Mouse (Mus musculus) hindbrain, embryonic 16.5 days (tissue): ENCODE data around the gene Tspan18. TPM values are rescaled to one million over a fixed set of nuclear protein-coding genes. Genes with fewer than 3 reads are reported as not detected.

ENCODE experiments used
- ATAC-seq: fragments of 200-750 bp; cut with Nextera tagmentation; 2 replicates; pipeline ENCODE4 v1.8.0; 2017; ENCODE audit warnings: moderate TSS enrichment, moderate library complexity
- H3K27ac ChIP-seq: fragments of 300-500 bp; sonication (generic); 2 replicates; pipeline ENCODE4 v1.5.1; 2014; ENCODE audit warnings: low read depth, mild to moderate bottlenecking, control low read depth, low read length, moderate library complexity
- H3K27me3 ChIP-seq: fragments of 300-500 bp; sonication (generic); replicated peaks from 2 replicates; pipeline ENCODE4 v1.6.1; 2014; ENCODE audit warnings: low read length; ENCODE audit not compliant: control insufficient read depth, insufficient read depth
- H3K36me3 ChIP-seq: fragments of 300-500 bp; sonication (generic); 2 replicates; pipeline ENCODE4 v1.6.1; 2014; ENCODE audit warnings: mild to moderate bottlenecking, low read length, moderate library complexity, mixed read lengths; ENCODE audit not compliant: control insufficient read depth, insufficient read depth
- H3K4me1 ChIP-seq: fragments of 300-500 bp; sonication (generic); 2 replicates; pipeline ENCODE4 v1.6.1; 2014; ENCODE audit warnings: low read depth, low read length; ENCODE audit not compliant: control insufficient read depth, insufficient read depth
- H3K4me2 ChIP-seq: fragments of 300-500 bp; sonication (generic); 2 replicates; pipeline ENCODE4 v1.6.1; 2014; ENCODE audit warnings: mild to moderate bottlenecking, low read length, control low read depth, moderate library complexity
- H3K4me3 ChIP-seq: fragments of 300-500 bp; sonication (generic); 2 replicates; pipeline ENCODE4 v1.5.1; 2014; ENCODE audit warnings: mild to moderate bottlenecking, low read length, control low read depth, moderate library complexity
- H3K9ac ChIP-seq: fragments of 300-500 bp; sonication (generic); 2 replicates; pipeline ENCODE4 v1.6.1; 2014; ENCODE audit warnings: low read depth, mild to moderate bottlenecking, control low read depth, low read length, moderate library complexity
- H3K9me3 ChIP-seq: fragments of 300-500 bp; sonication (generic); 2 replicates; pipeline ENCODE4 v1.6.1; 2014; ENCODE audit warnings: mild to moderate bottlenecking, low read length, moderate library complexity; ENCODE audit not compliant: control insufficient read depth
- WGBS: fragments of 180-500 bp; shearing (Covaris S2); extraction: QIAGEN DNeasy Blood & Tissue Kit; methylation state at CpG from one replicate; pipeline ENCODE4 v1.1.7; 2014; 5-methylcytosine and 5-hydroxymethylcytosine counted together
- polyA plus RNA-seq: library from polyadenylated mRNA; unstranded; fragments of >200 nt; fragmentation: Nextera tagmentation; extraction: Ambion mirVana; gene quantifications from 2 replicates; pipeline ENCODE4 v1.2.1, GENCODE M21; 2015

Gene Tspan18
- polyA plus RNA-seq, 1 experiment from 2014 or later: 15.7 TPM

DNA sequence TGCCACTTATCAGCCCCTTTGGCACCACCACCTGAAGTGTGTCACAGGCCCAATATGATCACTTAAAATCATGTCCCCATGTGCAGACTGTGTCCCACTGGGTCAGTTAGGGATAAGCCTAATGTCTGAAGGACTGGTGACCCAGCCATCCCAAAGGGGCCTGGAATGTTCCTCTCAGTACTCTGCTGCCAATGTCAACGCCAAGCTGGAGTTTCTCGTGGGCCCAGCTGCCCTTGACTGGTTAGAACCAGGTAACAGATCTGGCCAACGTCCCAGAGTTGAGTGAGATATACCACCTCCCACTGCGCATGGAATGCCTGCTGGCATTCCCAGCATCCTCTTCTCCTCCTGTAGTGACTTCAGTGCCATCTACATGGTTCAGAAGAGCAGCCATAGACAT, 5.2 kb downstream of the Tspan18 start:
- H3K4me3 ChIP-seq: no peak overlapping the region
- no peak overlapping the region for H3K9ac ChIP-seq
- H3K4me2 ChIP-seq: no peak overlapping the region
- no peak for ATAC-seq
- no peak overlapping the region for H3K27ac ChIP-seq
- H3K36me3 ChIP-seq: no peaks in the 10 kb centered on the region
- H3K9me3 ChIP-seq: no peaks in the 10 kb centered on the region
- H3K4me1 ChIP-seq: peaks cover 30% of the 10 kb centered on the region
- WGBS: 74% methylated on average over 4 of the region's 4 CpGs
- no peaks in the 10 kb centered on the region for H3K27me3 ChIP-seq

DNA sequence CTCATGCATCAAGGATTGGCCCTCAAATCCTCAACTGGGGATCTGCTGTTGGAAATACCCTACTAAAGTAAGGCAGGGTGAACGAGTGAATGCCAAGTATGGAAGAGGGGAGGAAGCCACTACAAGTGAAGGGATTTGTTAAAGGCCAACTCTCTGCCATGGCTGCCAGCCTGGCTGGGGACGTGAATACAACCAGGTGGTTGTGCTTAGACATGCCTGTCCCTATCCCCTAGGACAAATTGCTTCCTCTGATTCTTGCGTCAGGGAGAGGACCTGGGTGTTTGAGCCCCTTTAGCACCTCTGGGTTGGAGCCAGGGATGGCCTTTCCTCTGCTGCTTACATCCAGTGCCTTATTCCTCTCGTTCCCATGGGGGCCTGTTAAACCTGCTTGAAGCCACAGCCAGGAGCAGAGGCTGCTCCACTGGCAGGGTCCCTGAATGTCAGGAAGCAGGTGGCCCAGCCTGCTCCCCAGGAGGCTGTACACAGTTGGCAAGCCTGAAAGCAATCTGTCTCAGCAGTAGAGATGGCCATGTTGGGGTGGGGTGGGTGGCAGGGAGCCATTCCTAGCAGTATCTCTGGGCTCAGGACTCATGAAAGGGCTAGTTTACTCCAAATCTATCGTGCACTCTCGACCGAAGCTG, 6.3 kb downstream of the Tspan18 start:
- WGBS: 52% methylated on average over 7 of the region's 7 CpGs
- Histone ChIP-seq H3K9me3 (peaks cover 2% of the 10 kb centered on the region; the same call in 1 of the 2 replicates), H3K4me3 (no peak overlapping the region), H3K27me3 (no peaks in the 10 kb centered on the region), H3K4me1 (peaks cover 29% of the 10 kb centered on the region), H3K36me3 (no peaks in the 10 kb centered on the region), H3K9ac (no peak overlapping the region), H3K4me2 (no peak overlapping the region), H3K27ac (0 out of 2 replicates have a peak overlapping the region, but pooled peaks have one; percentile 5)
- ATAC-seq: peak; percentile 14; the same call in 1 of the 2 replicates

DNA sequence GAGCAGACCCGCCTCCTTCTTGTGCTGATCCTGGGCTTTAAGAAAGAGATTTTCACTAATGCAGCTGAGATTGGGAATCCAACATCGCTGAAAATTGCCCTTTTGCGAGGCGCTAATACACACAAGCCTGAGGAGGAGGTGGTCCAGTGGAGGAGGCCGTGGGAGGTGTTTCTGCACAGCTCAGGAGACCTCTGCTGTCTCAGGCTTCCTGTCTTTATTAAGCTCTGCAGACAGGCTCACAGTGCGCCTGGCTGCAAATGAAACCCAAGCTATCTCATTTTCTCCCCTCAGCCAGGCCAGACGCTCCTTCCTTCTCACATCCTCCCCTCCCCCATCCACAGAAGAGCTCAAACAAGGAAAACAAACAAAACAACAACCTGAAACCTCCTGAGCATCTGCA, 9.6 kb downstream of the Tspan18 start:
- Histone ChIP-seq H3K36me3 (no peaks in the 10 kb centered on the region), H3K9ac (peak overlapping the region; percentile 10), H3K27ac (peak overlapping the region; percentile 14; the same call in 1 of the 2 replicates), H3K4me1 (peaks cover 26% of the 10 kb centered on the region), H3K9me3 (peaks cover 2% of the 10 kb centered on the region; the same call in 1 of the 2 replicates), H3K27me3 (no peaks in the 10 kb centered on the region), H3K4me3 (no peak overlapping the region), H3K4me2 (no peak overlapping the region)
- 55% methylated on average over 7 of the region's 7 CpGs for WGBS
- ATAC-seq: no peak

DNA sequence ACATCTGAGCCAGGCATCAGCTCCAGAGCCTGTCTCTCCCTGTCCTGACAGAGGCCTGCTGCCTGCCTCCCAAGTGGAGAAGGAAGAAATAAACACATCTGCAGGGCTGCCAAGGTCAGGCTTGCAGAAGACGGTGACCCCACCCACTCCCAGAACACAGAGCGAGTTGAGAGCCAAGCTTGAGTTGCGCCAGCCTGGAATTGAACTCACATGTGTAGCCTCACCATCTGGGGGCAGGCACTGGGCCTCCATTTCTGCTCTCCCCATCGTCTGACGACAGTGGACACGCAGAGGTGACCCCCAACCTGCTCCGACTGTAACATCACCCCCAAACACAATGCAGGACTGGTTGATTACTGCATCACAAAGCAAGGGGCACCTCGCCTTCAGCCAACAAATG, 12.4 kb downstream of the Tspan18 start:
- WGBS: 68% methylated on average over 8 of the region's 8 CpGs
- H3K27me3 ChIP-seq: no peaks in the 10 kb centered on the region
- H3K9ac ChIP-seq: no peak overlapping the region; the same call in 1 of the 2 replicates
- ATAC-seq: no peak
- peaks cover 2% of the 10 kb centered on the region; the same call in 1 of the 2 replicates for H3K9me3 ChIP-seq
- H3K36me3 ChIP-seq: no peaks in the 10 kb centered on the region
- no peak overlapping the region for H3K27ac ChIP-seq
- H3K4me2 ChIP-seq: no peak overlapping the region
- H3K4me3 ChIP-seq: no peak overlapping the region
- H3K4me1 ChIP-seq: peaks cover 30% of the 10 kb centered on the region

DNA sequence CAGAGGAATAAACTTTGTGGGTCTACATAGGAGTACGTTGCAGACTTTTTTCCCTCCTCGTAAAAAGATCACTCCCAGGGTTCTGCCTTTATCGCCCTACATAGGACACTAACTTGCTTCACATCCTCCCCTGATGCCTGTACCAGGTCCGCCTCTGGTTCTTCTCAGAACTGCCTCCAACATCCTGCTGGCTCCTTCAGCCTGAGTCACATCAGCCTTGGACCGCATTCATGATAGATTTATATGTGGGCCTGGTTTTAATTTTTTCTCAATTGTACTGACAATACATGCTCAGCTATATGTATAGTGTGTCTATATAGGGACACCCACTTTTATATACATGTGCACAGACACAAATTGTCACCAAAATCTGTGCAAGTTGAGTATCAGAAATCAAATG, 14.0 kb downstream of the Tspan18 start:
- Histone ChIP-seq H3K4me3 (no peak overlapping the region), H3K4me2 (no peak overlapping the region), H3K36me3 (no peaks in the 10 kb centered on the region), H3K27ac (no peak overlapping the region), H3K9me3 (peaks cover 2% of the 10 kb centered on the region; the same call in 1 of the 2 replicates), H3K27me3 (no peaks in the 10 kb centered on the region), H3K4me1 (peaks cover 31% of the 10 kb centered on the region), H3K9ac (no peak overlapping the region)
- no peak for ATAC-seq
- 86% methylated on average over 5 of the region's 5 CpGs for WGBS

DNA sequence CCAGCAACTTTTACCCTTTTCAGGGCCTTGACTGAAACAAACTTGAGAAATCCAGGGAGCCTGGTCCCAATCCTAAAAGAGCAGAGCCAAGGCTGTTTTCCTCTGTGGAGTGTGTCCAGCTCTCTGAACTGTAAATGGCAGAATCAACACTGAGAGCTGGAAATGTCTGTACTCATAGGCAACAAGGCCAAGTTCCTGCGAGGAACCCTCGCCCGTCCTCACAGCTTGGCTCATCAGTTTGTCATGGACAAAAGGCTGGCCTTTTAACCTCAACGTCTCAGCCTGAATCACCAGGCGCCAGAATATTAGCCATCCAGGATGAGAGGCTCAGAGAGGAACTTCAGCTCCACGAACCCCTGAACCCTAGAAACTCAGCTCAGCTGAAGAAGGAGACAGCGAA, 14.7 kb downstream of the Tspan18 start:
- H3K36me3 ChIP-seq: no peaks in the 10 kb centered on the region
- peaks cover 30% of the 10 kb centered on the region for H3K4me1 ChIP-seq
- H3K4me3 ChIP-seq: no peak overlapping the region
- no peak overlapping the region for H3K27ac ChIP-seq
- no peak overlapping the region for H3K4me2 ChIP-seq
- 40% methylated on average over 7 of the region's 7 CpGs for WGBS
- no peak overlapping the region for H3K9ac ChIP-seq
- H3K9me3 ChIP-seq: peaks cover 2% of the 10 kb centered on the region; the same call in 1 of the 2 replicates
- no peak for ATAC-seq
- no peaks in the 10 kb centered on the region for H3K27me3 ChIP-seq

DNA sequence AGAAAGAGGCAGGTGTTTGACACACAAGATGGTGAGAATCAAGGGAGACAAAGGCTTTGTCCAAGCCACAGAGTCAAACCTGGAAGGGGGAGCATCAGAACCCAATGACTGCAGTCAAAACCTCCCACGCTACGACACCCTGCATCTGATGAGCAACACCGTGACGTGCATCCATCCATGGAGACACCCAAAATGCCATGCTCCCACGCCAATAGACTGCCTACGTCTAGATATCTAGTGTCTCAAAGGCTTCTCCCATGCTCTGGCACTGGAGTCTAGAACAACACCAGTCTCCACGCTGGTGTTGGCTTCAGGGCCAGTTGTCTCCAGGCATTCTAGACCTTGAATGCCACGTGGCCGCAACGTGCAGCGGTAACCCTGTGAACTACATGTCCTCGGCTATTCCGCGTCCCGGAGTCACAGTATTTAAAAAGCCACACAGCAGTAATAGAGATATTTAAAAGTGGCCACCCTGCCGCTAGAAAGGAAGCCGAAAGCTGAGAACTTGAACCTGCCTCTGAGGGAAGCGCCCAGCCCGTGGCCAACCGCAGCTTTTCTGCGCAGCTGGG, 15.4 kb downstream of the Tspan18 start:
- peaks cover 31% of the 10 kb centered on the region for H3K4me1 ChIP-seq
- no peak for ATAC-seq
- no peak overlapping the region for H3K9ac ChIP-seq
- H3K27me3 ChIP-seq: no peaks in the 10 kb centered on the region
- H3K9me3 ChIP-seq: peaks cover 2% of the 10 kb centered on the region; the same call in 1 of the 2 replicates
- no peak overlapping the region for H3K27ac ChIP-seq
- no peak overlapping the region for H3K4me2 ChIP-seq
- H3K4me3 ChIP-seq: no peak overlapping the region
- 68% methylated on average over 21 of the region's 21 CpGs for WGBS
- H3K36me3 ChIP-seq: no peaks in the 10 kb centered on the region

DNA sequence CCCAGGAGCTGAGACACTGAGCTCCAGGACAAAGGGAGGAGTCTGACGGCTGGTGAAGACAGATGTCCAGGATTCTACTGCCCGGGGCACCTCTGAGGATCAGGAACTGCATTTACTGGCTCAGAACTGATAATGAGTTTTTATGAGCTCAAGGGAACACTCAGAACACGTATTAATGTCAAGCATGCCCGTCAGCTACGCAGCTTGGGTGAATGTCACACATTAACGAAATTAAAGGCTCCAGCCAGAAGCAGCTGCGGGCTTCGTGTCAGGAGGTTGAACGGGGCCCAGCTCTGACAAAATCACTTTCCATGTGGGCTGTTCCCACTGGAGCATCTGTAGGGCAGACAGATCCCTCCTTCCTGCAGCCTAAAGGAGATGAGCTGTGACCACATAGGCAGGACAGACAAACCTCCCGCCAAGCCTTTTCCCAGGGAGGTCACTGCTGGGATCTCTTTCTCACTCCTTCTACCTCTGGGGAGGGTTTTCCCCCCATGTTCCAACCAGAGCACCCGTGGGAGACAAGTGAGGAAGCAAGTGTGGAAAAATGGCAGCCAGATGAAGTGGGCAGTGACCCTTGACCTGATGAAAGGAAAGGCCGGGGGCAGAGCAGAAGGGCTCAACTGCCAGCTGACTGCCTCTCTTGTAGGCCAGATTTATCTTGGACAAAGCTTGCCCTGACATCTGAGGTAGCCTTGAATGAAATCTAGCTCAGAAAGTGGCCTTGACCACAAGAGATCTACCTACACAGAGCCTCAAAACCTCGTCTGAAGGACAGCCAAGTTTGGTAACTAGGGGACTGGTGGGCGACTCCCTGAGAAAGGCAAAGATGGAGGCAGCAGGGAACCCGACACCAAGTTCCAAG, 20.3 kb downstream of the Tspan18 start:
- H3K9me3 ChIP-seq: no peaks in the 10 kb centered on the region
- no peaks in the 10 kb centered on the region for H3K36me3 ChIP-seq
- no peak overlapping the region for H3K4me3 ChIP-seq
- H3K27me3 ChIP-seq: no peaks in the 10 kb centered on the region
- no peak overlapping the region for H3K4me2 ChIP-seq
- H3K9ac ChIP-seq: no peak overlapping the region
- 20% methylated on average over 15 of the region's 15 CpGs for WGBS
- peaks cover 26% of the 10 kb centered on the region for H3K4me1 ChIP-seq
- ATAC-seq: 0 out of 2 replicates have a peak, but pooled peaks have one; percentile 37
- peak overlapping the region; percentile 25; the same call in 1 of the 2 replicates for H3K27ac ChIP-seq

DNA sequence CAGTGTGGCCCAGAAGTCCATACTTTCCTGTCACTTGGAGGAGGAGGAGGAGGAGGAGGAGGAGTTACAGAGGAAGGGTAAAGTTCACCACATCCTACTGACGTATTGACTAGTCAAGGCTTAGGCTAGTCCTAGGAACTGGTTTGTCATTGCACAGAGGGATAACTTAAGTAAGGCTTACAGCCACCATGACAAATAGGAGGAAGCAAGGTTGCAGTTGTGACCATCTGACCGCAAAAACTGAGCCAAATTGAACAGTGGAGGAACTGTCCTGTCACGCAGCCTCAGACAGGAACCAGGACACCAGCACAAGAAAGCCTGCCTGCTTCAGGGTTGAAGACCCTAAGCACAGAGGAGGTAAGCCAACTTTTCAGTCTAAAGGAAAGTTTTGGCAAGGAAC, 21.8 kb downstream of the Tspan18 start:
- H3K4me1 ChIP-seq: peaks cover 24% of the 10 kb centered on the region

More for the DNA sequence above, 21.8 kb downstream of the Tspan18 start:
- Histone ChIP-seq H3K4me3 (no peak overlapping the region), H3K9ac (no peak overlapping the region), H3K27me3 (no peaks in the 10 kb centered on the region), H3K27ac (no peak overlapping the region), H3K36me3 (no peaks in the 10 kb centered on the region), H3K9me3 (no peaks in the 10 kb centered on the region), H3K4me2 (no peak overlapping the region)
- 77% methylated on average over 3 of the region's 3 CpGs for WGBS
- ATAC-seq: no peak
